Mouse (Mus musculus): ENCODE measurements around the gene A030005K14Rik.

GRCm38 (mm10) chr1:83014477-83014876, 44.7 kb downstream of the A030005K14Rik start:
- no peak for TF ChIP-seq FLI1 (IDR thresholded peaks at IDR 0.05; ENCODE audit: low read length)
- TF ChIP-seq GATA1 (IDR thresholded peaks at IDR 0.05; ENCODE audit: borderline replicate concordance, low read length) = no peak
